Mouse (Mus musculus) neural tube, embryonic 14.5 days (tissue): ENCODE data around the gene Prima1. TPM values are rescaled to one million over a fixed set of nuclear protein-coding genes. Genes with fewer than 3 reads are reported as not detected.

Experiments
- ATAC-seq: fragments of 200-750 bp; cut with Nextera tagmentation; 2 replicates; pipeline ENCODE4 v1.8.0; 2017; ENCODE audit warnings: low read depth, mild to moderate bottlenecking, moderate TSS enrichment, moderate library complexity
- H3K27ac ChIP-seq: fragments of 300-500 bp; sonication (generic); 2 replicates; pipeline ENCODE4 v1.5.1; 2014; ENCODE audit warnings: low read depth, mild to moderate bottlenecking, control low read depth, low read length, moderate library complexity, mixed read lengths
- H3K27me3 ChIP-seq: fragments of 300-500 bp; sonication (generic); 2 replicates; pipeline ENCODE4 v1.6.1; 2014; ENCODE audit warnings: low read length; ENCODE audit not compliant: control insufficient read depth, insufficient read depth
- H3K36me3 ChIP-seq: fragments of 300-500 bp; sonication (generic); 2 replicates; pipeline ENCODE4 v1.6.1; 2014; ENCODE audit warnings: low read length, mixed read lengths; ENCODE audit not compliant: control insufficient read depth, insufficient read depth
- H3K4me1 ChIP-seq: fragments of 300-500 bp; sonication (generic); 2 replicates; pipeline ENCODE4 v1.6.1; 2014; ENCODE audit warnings: low read length; ENCODE audit not compliant: control insufficient read depth, insufficient read depth
- H3K4me2 ChIP-seq: fragments of 300-500 bp; sonication (generic); 2 replicates; pipeline ENCODE4 v1.6.1; 2014; ENCODE audit warnings: mild to moderate bottlenecking, low read depth, low read length, control low read depth
- H3K4me3 ChIP-seq: fragments of 300-500 bp; sonication (generic); 2 replicates; pipeline ENCODE4 v1.5.1; 2014; ENCODE audit warnings: low read depth, low read length, control low read depth, mixed read lengths
- H3K9ac ChIP-seq: fragments of 300-500 bp; sonication (generic); replicated peaks from 2 replicates; pipeline ENCODE4 v1.6.1; 2014; ENCODE audit warnings: low read depth, mild to moderate bottlenecking, control low read depth, low read length, mixed read lengths
- H3K9me3 ChIP-seq: fragments of 300-500 bp; sonication (generic); 2 replicates; pipeline ENCODE4 v1.6.1; 2016; ENCODE audit warnings: low read length; ENCODE audit not compliant: control insufficient read depth
- WGBS: fragments of 180-500 bp; shearing (Covaris S2); extraction: QIAGEN DNeasy Blood & Tissue Kit; methylation state at CpG from one replicate; pipeline ENCODE4 v1.1.7; 2014; 5-methylcytosine and 5-hydroxymethylcytosine counted together
- polyA plus RNA-seq: library from polyadenylated mRNA; unstranded; fragments of >200 nt; fragmentation: Nextera tagmentation; extraction: Ambion mirVana; gene quantifications from 2 replicates; pipeline ENCODE4 v1.2.1, GENCODE M21; 2014

The Prima1 gene
- polyA plus RNA-seq, 1 experiment from 2014 or later: 1.6 TPM

DNA sequence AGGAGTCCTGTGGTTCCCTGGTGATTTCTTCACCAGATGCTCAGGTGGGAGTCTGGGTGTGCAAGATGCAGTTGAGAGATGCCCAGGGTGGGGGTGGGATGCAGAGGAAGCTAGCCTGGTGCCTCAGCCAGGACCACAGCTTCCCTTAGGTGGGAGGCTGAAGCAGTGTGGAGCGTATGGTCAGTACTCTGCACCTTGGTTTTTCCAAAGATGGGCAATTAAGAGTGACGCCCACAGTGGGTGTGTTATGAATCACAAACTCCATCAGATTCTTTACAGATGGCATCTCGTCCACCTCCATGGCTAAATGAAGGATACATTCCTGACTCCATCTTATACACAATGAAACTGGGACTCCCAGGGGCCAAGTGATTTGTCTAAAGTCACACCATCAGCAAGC lies 30.2 kb upstream of the Prima1 start:
- Histone ChIP-seq H3K4me3 (no peak overlapping the region), H3K9ac (no peak overlapping the region), H3K9me3 (no peaks in the 10 kb centered on the region), H3K36me3 (no peaks in the 10 kb centered on the region), H3K27me3 (no peaks in the 10 kb centered on the region), H3K4me2 (no peak overlapping the region), H3K27ac (no peak overlapping the region), H3K4me1 (no peaks in the 10 kb centered on the region)
- WGBS: 94% methylated on average over 3 of the region's 3 CpGs
- no peak for ATAC-seq

DNA sequence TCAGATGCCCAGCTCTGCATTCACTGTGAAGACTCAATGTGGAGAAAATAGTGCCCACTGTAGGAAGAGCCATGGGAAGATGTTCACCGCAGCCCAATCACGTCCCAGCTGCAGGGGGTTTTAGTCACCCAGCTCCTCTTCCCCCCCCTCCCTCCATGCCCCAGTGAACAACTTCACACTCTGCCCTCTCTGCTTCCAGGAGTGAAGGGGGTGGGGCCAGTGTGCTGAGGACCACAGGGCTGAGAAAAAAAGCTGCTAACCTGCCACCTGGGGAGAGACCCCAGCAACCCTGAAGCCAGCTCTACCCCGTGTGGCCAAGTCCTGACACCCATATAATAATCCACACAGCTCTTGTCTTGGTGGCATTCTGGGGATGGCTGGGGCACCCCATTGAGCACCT lies 24.7 kb upstream of the Prima1 start:
- WGBS: 40% methylated on average over 3 of the region's 3 CpGs
- H3K4me2 ChIP-seq: no peak overlapping the region
- ATAC-seq: no peak

DNA sequence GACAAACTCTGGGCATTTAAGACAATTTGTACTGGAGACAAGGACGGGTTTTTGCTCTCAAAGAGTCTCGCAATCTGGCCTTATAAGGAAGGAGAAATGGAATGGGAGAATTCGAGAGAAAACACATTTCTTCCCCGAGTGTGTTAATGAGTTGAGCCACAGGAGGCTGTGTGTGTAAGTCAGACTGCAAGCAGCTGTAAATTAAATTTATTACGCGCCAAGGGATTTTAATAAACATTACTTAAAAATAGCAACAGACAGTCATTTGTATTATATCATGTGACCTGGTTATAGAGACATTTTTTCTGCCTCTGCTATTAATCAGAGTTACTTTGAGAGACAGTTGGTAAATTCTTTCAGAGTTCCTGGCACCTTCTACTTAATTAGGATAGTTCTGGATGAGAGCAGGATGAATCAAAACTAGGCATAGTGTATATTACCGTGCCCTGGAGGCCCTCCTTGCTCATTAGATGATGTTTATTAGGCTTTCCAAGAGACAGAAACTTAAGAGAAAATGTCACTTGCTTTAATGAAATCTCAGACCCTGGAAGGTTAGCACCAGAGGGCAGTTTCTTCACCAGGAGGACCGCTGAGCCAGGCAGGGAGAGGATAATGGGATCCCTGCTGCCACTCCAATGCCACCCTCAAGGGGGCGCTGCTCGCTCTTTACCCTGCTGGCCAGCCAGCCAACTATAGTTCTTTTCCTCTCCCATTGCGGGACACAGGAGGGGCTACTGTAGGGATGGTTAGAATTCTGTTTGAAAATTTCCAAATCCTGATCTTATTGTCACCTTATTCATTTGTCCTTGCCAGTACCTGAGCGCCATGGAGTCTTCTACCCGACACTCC lies 20.3 kb upstream of the Prima1 start:
- H3K27me3 ChIP-seq: no peaks in the 10 kb centered on the region
- H3K36me3 ChIP-seq: no peaks in the 10 kb centered on the region
- ATAC-seq: peak; percentile 58; the same call in 1 of the 2 replicates
- H3K9ac ChIP-seq: no peak overlapping the region
- H3K4me1 ChIP-seq: no peaks in the 10 kb centered on the region
- 52% methylated on average over 13 of the region's 13 CpGs for WGBS
- no peak overlapping the region for H3K4me2 ChIP-seq
- H3K4me3 ChIP-seq: no peak overlapping the region
- H3K9me3 ChIP-seq: no peaks in the 10 kb centered on the region
- no peak overlapping the region for H3K27ac ChIP-seq

More for the DNA sequence above, 24.7 kb upstream of the Prima1 start:
- no peaks in the 10 kb centered on the region for H3K9me3 ChIP-seq
- no peak overlapping the region for H3K4me3 ChIP-seq
- no peaks in the 10 kb centered on the region for H3K27me3 ChIP-seq
- no peaks in the 10 kb centered on the region for H3K36me3 ChIP-seq
- H3K9ac ChIP-seq: no peak overlapping the region
- H3K27ac ChIP-seq: no peak overlapping the region
- H3K4me1 ChIP-seq: no peaks in the 10 kb centered on the region

DNA sequence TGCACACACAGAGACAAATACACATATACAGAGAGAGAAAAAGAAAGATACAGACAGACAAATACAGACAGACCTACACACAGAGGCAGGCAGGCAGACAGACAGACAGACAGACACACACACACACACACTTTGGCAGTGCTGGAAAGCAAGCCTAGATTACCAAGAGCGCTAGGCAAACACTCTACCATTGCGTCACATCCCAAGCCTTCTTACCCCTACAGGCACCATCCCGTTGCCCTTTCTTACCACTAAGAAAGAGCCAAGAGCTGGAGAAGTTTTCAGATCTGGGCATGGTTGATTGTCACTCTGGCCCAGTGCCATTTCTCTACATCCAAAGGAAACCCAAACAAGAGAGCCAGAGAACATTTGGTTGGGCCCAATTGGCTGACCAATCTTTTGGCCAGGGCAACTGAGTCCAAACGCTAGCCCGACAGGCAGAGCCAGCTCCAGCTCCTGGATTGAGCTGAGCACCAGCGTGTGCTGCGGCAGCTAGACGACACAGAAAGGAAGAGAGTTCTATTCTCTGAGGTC lies 11.0 kb upstream of the Prima1 start:
- Histone ChIP-seq H3K9me3 (no peaks in the 10 kb centered on the region), H3K4me2 (no peak overlapping the region), H3K27ac (no peak overlapping the region), H3K9ac (no peak overlapping the region), H3K27me3 (no peaks in the 10 kb centered on the region), H3K4me1 (no peaks in the 10 kb centered on the region), H3K4me3 (no peak overlapping the region), H3K36me3 (no peaks in the 10 kb centered on the region)
- 92% methylated on average over 8 of the region's 8 CpGs for WGBS
- no peak for ATAC-seq

DNA sequence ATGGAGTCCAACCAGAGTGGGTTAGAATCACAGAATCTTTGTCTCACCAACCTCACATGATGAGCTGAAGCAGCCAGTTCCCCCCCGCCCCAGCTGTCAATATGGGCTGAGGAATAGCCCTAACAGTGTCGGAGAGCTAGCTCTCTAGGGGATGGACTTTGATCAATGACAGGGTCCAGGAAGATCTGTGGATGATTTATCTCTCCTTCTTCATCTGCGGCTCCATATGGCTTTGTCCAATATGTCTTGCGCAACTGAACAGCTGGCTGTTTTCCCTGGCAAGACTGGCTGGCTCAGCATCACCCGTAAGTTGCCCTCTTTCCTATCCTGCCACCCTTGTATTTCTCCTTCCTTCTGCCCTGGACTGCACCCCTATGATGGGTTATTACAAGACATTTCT lies 9.2 kb upstream of the Prima1 start:
- no peak for ATAC-seq
- 74% methylated on average over 5 of the region's 5 CpGs for WGBS
- H3K4me1 ChIP-seq: no peaks in the 10 kb centered on the region

DNA sequence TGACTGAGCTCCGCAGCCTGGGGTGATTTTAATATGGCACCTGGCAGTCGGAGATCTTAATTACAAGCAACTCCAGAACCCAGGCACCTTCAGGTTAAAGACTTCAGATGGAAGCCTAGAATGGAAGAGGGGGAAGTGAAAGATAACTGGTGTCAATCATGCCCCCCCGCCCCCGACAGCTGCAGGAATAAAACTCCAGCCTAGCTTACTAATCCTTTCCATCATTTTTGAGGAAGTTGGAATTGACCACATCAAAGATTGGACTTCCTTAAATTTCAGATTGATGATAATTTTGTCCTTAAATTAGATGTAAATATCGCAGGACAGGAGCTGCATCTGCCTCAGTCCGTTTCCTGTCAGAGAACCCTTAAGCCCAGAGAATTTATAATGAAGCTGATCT lies 8.4 kb upstream of the Prima1 start:
- no peak overlapping the region for H3K4me3 ChIP-seq

More for the DNA sequence above, 9.2 kb upstream of the Prima1 start:
- no peak overlapping the region for H3K9ac ChIP-seq
- H3K27ac ChIP-seq: no peak overlapping the region
- no peaks in the 10 kb centered on the region for H3K36me3 ChIP-seq
- H3K9me3 ChIP-seq: no peaks in the 10 kb centered on the region
- H3K27me3 ChIP-seq: no peaks in the 10 kb centered on the region
- H3K4me3 ChIP-seq: no peak overlapping the region
- no peak overlapping the region for H3K4me2 ChIP-seq

DNA sequence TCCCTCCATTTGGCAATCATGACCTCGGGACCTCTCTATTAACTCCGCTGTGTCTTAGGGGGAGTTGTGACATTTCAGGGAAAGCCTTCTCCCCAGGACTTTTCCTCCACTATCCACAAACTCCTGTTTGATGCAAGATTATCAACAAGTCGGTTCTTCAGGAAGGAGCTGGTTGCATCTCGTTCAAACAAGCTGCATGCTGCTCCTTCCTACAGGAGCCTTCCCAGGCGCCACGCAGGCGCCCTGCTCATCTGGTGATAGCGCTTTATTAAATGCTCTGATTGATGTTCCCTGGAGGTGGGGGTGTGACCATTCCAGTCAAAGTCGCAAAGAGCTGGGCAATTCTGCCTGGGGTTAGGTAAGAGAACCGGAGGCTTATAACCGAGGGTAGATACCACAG lies 1.1 kb upstream of the Prima1 start:
- Histone ChIP-seq H3K36me3 (no peaks in the 10 kb centered on the region), H3K27me3 (peaks cover 6% of the 10 kb centered on the region; the same call in 1 of the 2 replicates), H3K4me3 (peak overlapping the region; percentile 61), H3K9ac (peak overlapping the region; percentile 68; the same call in 1 of the 2 replicates), H3K9me3 (no peaks in the 10 kb centered on the region), H3K4me1 (no peaks in the 10 kb centered on the region), H3K4me2 (peak overlapping the region; percentile 94), H3K27ac (no peak overlapping the region)
- WGBS: 4% methylated on average over 11 of the region's 11 CpGs
- ATAC-seq: no peak

More for the DNA sequence above, 8.4 kb upstream of the Prima1 start:
- no peaks in the 10 kb centered on the region for H3K4me1 ChIP-seq
- no peaks in the 10 kb centered on the region for H3K9me3 ChIP-seq
- H3K9ac ChIP-seq: no peak overlapping the region
- no peaks in the 10 kb centered on the region for H3K27me3 ChIP-seq
- no peak overlapping the region for H3K27ac ChIP-seq
- H3K4me2 ChIP-seq: no peak overlapping the region
- H3K36me3 ChIP-seq: no peaks in the 10 kb centered on the region
- 90% methylated on average over 6 of the region's 6 CpGs for WGBS
- no peak for ATAC-seq

DNA sequence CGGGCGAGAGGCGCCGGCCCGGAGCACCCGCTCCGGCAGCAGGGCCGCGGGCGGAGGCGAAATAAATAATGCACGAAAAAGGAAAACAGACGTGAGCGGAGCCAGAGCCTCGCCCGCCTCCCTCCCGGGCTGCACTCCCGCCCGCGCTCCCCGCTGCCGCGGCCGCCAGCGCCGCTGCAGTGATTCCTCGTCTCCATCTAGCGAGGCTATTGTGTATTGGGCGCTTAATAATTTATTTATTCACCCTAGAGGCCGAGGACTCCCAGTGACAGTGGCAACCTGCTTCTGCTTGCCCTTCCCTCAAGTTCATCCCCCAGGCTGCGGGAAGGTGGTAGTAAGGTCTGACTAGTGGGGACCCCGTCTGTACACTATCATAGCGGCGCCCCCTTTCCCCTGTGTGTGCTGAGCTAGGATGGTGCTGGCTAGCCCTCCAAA lies 658 bp upstream of the Prima1 start:
- Histone ChIP-seq H3K4me1 (no peaks in the 10 kb centered on the region), H3K27me3 (peaks cover 6% of the 10 kb centered on the region; the same call in 1 of the 2 replicates), H3K9ac (peak overlapping the region; percentile 68), H3K4me3 (peak overlapping the region; percentile 61), H3K9me3 (no peaks in the 10 kb centered on the region), H3K4me2 (peak overlapping the region; percentile 94), H3K36me3 (no peaks in the 10 kb centered on the region), H3K27ac (peak overlapping the region; percentile 70)
- WGBS: 0% methylated on average over 34 of the region's 34 CpGs
- ATAC-seq: peak; percentile 82
